Mouse (Mus musculus) forelimb bud, embryonic 11.5 days (tissue): ENCODE measurements around the gene Crb3.
"Not testable (repeated sequence)": the region's sequence is repeated elsewhere in the genome, so short reads cannot be mapped to it uniquely, and the experiment has no call there.

ENCODE experiments used
- DNase-seq: peaks from one replicate; pipeline ENCODE4 v3.0.0-alpha.2; 2012; ENCODE audit warnings: low read depth, low spot score

The Crb3 gene

GRCm38 (mm10) chr17:57058891-57059485, at the start of gene Crb3:
Gene Crb3, plus strand, starts transcription at chr17:57059105.
- DNase-seq: no peak

GRCm38 (mm10) chr17:57010911-57011235, 48.0 kb upstream of the Crb3 start:
- DNase-seq: no peak

GRCm38 (mm10) chr17:57011236-57012141, 47.4 kb upstream of the Crb3 start, which contains the start of the genes Gtf2f1 and Gm17949:
Gene Gtf2f1, minus strand, starts transcription at chr17:57011288.
Gene Gm17949, plus strand, starts transcription at chr17:57011469.
- peak; percentile 100 for DNase-seq

- DNase-seq: no peak
Measured at GRCm38 (mm10) chr17:57012245-57012795, 46.6 kb upstream of the Crb3 start.

GRCm38 (mm10) chr17:57019693-57020092, 39.2 kb upstream of the Crb3 start:
- DNase-seq: no peak

GRCm38 (mm10) chr17:57020960-57021359, 37.9 kb upstream of the Crb3 start:
- no peak for DNase-seq

GRCm38 (mm10) chr17:57027471-57027870, 31.4 kb upstream of the Crb3 start:
- DNase-seq: no peak

- DNase-seq: no peak
Measured at GRCm38 (mm10) chr17:57029691-57030090, 29.2 kb upstream of the Crb3 start.

- DNase-seq: no peak
Measured at GRCm38 (mm10) chr17:57030931-57031660, 27.8 kb upstream of the Crb3 start, which contains the start of gene Khsrp. Gene Khsrp, minus strand, starts transcription at chr17:57031522.

GRCm38 (mm10) chr17:57031661-57032420, 27.1 kb upstream of the Crb3 start:
- DNase-seq: peak; percentile 100

- no peak for DNase-seq
Measured at GRCm38 (mm10) chr17:57032854-57033253, 26.1 kb upstream of the Crb3 start.

- DNase-seq: no peak
Measured at GRCm38 (mm10) chr17:57038978-57039377, 19.9 kb upstream of the Crb3 start.

GRCm38 (mm10) chr17:57041554-57041953, 17.4 kb upstream of the Crb3 start, which contains the start of gene Slc25a41:
Gene Slc25a41, minus strand, starts transcription at chr17:57041654.
- DNase-seq: no peak

GRCm38 (mm10) chr17:57047406-57047805, 11.5 kb upstream of the Crb3 start:
- DNase-seq: no peak

GRCm38 (mm10) chr17:57048816-57049215, 10.1 kb upstream of the Crb3 start:
- no peak for DNase-seq

- not testable (repeated sequence) for DNase-seq
Measured at GRCm38 (mm10) chr17:57051679-57052078, 7.2 kb upstream of the Crb3 start.

- no peak for DNase-seq
Measured at GRCm38 (mm10) chr17:57056246-57056645, 2.7 kb upstream of the Crb3 start.

GRCm38 (mm10) chr17:57059486-57059977, 627 bp downstream of the Crb3 start, which contains the start of gene Slc25a23:
Gene Slc25a23, minus strand, starts transcription at chr17:57059863.
- DNase-seq: peak; percentile 50

GRCm38 (mm10) chr17:57060231-57060801, 1.4 kb downstream of the Crb3 start:
- DNase-seq: peak; percentile 92

- no peak for DNase-seq
Measured at GRCm38 (mm10) chr17:57061069-57061468, 2.2 kb downstream of the Crb3 start.
